Mouse (Mus musculus): ENCODE results near the gene Ugt1a5. TPM values are rescaled to one million over a fixed set of nuclear protein-coding genes. Genes with fewer than 3 reads are reported as not detected.
A peak's percentile ranks its signal among the peaks of the same experiment; 100 is the strongest.

Ugt1a5 gene
- polyA plus RNA-seq, 1 experiment, result not detected

DNA sequence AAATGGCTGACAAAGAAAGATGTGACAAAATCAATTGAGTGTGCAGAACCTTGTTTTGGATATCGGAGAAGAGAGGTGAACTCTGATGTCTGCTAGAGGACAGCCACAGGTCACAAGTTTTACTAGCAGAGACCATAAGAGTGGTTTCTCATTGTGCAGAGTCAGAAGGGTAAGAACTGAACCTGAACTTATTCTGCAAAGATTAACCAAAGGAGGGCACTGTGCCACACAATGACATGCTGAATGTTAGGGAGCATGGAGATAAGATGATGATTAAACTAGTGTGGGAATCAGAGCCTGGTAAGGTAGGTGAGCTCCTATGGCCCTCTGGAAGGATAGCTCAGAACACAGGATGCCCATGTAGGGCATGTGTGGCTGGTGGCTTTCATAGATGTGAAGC, 29.9 kb downstream of the Ugt1a5 start:
- no peak for DNase-seq (ENCODE audit: extremely low spot score in 1 of 2, low spot score in 1 of 2)

- DNase-seq (ENCODE audit: extremely low spot score in 1 of 2, low spot score in 1 of 2), result no peak
Observed at GRCm38 (mm10) chr1:88197443-88197842, 31.6 kb downstream of the Ugt1a5 start.

DNA sequence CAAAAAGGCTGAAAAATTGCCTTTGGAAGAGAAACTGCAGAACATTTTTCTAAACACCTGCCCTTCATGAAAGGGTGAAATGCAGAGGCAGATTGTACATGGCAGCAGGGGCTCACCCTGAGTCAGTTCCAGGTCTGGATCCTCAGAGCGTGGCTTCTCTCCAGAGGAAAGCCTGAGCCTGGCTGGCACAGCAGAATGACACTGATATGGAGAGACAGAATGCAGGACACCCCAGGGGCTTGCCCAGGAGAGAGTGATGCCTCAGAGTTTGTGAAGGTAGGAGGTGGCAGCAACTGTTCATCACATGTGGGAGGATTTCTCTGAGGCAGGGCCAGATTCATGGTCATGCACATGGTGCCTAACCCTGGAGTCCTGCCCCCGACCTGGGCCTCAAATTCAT, 34.2 kb downstream of the Ugt1a5 start:
- no peak for DNase-seq (ENCODE audit: extremely low spot score in 1 of 2, low spot score in 1 of 2)

DNA sequence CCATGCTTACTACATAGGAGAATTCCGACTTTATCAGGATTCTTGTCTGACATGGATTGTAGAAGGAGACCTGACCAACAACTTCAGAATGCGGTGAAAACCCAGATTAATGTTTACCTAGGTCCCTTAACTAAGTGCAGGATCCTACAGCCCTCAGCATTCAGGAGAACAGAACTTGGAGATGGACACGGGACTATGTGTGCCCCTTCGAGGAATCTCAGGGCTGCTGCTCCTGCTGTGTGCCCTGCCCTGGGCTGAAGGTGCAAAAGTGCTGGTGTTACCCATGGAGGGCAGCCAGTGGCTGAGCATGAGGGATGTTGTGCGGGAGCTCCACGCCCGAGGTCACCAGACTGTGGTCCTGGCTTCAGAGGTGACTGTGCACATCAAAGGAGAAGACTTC, 34.6 kb downstream of the Ugt1a5 start, which contains the start of gene Ugt1a2:
Gene Ugt1a2, plus strand, starts transcription at position 146 of the 400 bp plus-strand sequence.
- DNase-seq (ENCODE audit: extremely low spot score in 1 of 2, low spot score in 1 of 2), result no peak

GRCm38 (mm10) chr1:88205294-88205922, 39.6 kb downstream of the Ugt1a5 start, which contains the start of gene Dnajb3:
Dnajb3 (minus strand) TSS chr1:88205782.
- peak; percentile 70 to 86 for DNase-seq (ENCODE audit: extremely low spot score in 1 of 2, low spot score in 1 of 2)

DNA sequence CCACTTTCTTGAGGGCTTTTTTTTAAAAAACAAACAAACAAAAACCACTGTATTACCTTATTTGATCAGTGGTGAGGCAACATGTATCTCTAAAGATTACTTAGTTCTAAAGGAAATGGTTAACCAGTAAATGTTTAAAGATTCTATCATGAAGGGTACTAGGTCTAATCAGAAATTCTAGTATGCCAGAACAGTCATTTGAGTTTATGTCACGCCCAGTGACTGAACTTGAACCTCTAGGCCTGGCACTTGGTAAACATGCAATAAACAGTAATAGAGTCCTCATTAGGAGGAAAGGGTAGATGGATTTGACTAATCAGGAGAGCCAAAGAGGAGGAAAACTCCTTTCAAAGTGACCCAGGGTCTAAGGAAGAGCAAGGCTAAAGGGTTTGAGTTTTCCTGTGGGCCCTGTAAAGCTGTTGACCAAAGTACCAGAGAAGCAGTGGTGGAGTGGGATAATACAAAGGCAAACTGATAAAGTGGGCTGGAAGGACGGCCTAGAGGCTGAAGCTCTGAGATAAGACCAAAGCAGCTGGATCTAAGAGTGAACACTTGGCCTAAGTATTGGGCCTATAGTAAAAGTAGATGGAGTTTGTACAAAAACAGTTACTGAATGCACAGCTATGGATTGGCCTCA, 41.1 kb downstream of the Ugt1a5 start:
- DNase-seq (ENCODE audit: extremely low spot score in 1 of 2, low spot score in 1 of 2), result no peak

- DNase-seq (ENCODE audit: extremely low spot score in 1 of 2, low spot score in 1 of 2), result no peak
Observed at GRCm38 (mm10) chr1:88211812-88212211, 46.0 kb downstream of the Ugt1a5 start, which contains the start of gene Ugt1a1. Ugt1a1 (plus strand) TSS chr1:88211959.

DNA sequence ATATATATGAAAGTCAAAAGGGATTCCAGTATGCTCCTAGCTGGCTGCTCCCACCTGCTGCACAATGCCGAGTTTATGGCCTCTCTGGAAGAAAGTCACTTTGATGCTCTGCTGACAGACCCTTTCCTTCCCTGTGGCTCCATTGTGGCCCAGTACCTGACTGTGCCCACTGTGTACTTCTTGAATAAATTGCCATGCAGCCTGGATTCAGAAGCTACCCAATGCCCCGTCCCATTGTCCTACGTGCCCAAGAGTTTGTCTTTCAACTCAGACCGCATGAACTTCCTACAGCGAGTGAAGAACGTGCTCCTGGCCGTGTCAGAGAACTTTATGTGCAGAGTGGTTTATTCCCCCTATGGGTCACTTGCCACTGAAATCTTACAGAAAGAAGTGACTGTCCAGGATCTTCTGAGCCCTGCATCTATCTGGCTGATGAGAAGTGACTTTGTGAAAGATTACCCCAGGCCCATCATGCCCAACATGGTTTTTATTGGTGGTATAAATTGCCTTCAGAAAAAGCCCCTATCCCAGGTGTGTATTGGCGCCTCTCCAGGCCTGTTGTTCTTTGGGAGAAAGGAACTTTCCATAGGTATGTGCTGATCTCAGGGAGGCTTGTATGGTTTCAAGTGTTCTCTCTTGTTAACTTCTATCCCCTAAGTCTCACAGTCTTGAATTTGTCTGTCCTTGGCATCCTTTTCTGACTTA, 46.7 kb downstream of the Ugt1a5 start:
- no peak for DNase-seq (ENCODE audit: extremely low spot score in 1 of 2, low spot score in 1 of 2)

GRCm38 (mm10) chr1:88213061-88213460, 47.2 kb downstream of the Ugt1a5 start:
- no peak for DNase-seq (ENCODE audit: extremely low spot score in 1 of 2, low spot score in 1 of 2)

- no peak for DNase-seq (ENCODE audit: extremely low spot score in 1 of 2, low spot score in 1 of 2)
Observed at GRCm38 (mm10) chr1:88213766-88214461, 48.1 kb downstream of the Ugt1a5 start.

GRCm38 (mm10) chr1:88214462-88214952, 48.7 kb downstream of the Ugt1a5 start:
- DNase-seq (ENCODE audit: extremely low spot score in 1 of 2, low spot score in 1 of 2), result no peak

DNA sequence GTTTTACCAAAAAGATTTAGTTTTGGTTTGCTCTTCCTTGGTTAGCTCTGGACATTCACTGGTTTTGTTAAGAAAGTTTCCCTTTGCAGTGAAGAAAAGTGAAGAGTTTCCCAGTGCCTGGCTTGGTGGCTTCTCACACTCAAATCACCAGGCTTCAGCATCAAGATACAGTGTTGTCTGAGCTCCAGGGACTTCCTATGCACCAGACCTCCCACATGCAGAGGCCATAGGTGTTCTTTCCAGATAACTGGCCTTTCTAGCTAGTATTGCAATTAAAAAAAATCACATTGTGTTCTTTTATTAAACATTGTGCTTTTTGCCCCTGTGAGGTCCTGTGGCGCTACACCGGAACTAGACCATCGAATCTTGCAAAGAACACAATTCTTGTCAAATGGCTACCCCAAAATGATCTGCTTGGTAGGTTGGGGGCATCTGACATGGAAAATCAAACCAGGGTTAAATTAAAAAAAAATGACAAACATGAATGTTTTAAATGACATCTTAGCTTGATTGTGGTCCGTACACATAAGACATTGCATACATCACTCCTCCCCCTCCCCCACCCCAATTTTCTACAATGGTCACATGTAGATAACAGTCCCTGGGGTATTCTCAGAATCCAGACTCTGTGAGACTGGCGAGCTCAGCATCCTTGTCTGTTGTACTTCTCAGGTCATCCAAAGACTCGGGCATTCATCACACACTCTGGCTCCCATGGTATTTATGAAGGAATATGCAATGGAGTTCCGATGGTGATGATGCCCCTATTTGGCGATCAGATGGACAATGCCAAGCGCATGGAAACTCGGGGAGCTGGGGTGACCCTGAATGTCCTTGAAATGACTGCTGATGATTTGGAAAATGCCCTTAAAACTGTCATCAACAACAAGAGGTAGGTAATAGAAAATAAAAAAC, 49.9 kb downstream of the Ugt1a5 start:
- no peak for DNase-seq (ENCODE audit: extremely low spot score in 1 of 2, low spot score in 1 of 2)

DNA sequence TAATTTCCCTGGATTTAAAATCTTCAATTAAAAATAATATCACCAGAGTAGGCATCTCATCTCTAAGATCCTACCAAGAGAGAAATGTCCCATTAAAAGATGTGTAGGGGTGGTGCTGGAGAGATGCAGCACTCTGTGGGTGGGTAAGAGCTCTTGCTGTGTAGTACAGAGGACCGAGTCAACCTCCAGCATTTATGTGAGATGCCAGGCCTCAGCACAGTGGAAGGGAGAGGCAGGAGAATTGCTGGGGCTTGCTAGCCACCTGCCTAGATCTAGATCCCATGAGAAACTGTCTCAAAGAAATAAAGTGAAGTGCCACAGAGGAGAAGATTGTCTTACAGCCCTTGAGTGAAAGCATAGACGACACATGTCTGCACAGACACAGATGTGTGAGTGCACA, 50.7 kb downstream of the Ugt1a5 start:
- DNase-seq (ENCODE audit: extremely low spot score in 1 of 2, low spot score in 1 of 2), result no peak

- no peak for DNase-seq (ENCODE audit: extremely low spot score in 1 of 2, low spot score in 1 of 2)
Observed at GRCm38 (mm10) chr1:88217144-88217543, 51.3 kb downstream of the Ugt1a5 start.

- no peak for DNase-seq (ENCODE audit: extremely low spot score in 1 of 2, low spot score in 1 of 2)
Observed at GRCm38 (mm10) chr1:88217576-88217975, 51.8 kb downstream of the Ugt1a5 start.

GRCm38 (mm10) chr1:88218051-88218450, 52.2 kb downstream of the Ugt1a5 start:
- DNase-seq (ENCODE audit: extremely low spot score in 1 of 2, low spot score in 1 of 2), result no peak

- DNase-seq (ENCODE audit: extremely low spot score in 1 of 2, low spot score in 1 of 2), result no peak
Observed at GRCm38 (mm10) chr1:88218591-88218990, 52.8 kb downstream of the Ugt1a5 start.

- DNase-seq (ENCODE audit: extremely low spot score in 1 of 2, low spot score in 1 of 2), result no peak
Observed at GRCm38 (mm10) chr1:88219054-88219453, 53.2 kb downstream of the Ugt1a5 start.

GRCm38 (mm10) chr1:88220336-88220735, 54.5 kb downstream of the Ugt1a5 start:
- no peak for DNase-seq (ENCODE audit: extremely low spot score in 1 of 2, low spot score in 1 of 2)

DNA sequence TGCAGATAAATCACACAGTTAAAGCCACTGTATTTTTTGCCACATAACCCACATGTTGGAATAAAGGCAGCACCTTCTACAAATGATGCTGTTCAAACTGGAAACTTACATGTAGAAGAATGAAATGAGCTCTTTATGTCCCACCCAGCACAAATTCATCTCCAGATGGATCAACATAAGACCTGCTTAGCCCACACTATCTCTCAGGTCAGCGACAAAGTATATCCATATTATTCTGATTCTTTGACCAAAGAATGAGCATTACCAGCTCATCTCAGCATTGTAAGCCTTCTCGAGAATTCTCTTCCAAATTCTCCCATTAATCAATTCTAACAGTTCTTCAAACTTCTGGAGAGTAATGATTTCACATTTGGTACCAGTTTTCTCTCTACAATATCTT, 56.4 kb downstream of the Ugt1a5 start:
- no peak for DNase-seq (ENCODE audit: extremely low spot score in 1 of 2, low spot score in 1 of 2)

Measured in frontal cortex, adult 2 months (tissue).